Mouse (Mus musculus) embryo, embryonic 10 days (tissue): ENCODE data around the gene Zcchc3.

ENCODE experiments used
- DNase-seq: peaks from one replicate; pipeline ENCODE4 v3.0.0-alpha.2; 2015; ENCODE audit warnings: low spot score

The Zcchc3 gene

DNA sequence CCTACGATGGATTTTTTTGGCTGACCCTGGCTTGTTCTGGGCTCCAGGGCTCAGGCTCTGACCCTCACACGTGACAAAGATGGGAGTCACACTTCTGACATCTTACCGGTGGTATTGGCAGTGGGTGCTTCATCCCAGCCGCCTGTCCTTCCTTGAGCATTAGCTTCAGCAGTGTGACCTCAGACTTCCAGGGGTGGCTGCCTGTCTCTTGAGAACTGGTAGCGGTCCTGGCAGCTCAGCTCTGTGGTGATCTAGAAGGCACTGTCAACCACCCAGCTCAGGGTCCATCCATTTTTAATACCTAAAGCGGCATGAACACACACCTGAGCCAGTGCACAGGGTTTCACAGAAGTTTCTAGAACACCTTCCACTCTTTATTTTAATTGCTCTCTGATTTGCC is 5.0 kb downstream of the Zcchc3 start:
- no peak for DNase-seq

DNA sequence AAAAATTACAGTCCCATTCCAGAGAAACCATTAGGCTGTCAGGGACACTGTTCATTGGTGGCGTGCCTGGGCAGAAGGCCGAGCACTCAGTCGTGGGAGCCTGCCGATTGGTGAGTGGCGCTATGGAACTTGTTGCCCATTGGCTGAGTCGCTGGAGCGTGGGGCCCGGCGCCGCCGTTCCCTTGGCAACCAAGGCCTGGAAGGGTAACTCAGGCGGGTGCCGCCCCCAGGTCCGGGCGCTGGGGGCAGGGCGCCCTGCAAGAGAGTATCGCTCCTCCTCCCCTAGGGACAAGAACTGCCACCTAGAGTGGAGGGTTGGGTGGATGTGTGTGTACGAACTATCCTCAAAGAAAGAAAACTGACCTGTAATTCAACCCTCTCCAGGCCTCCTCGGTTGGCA is 8.7 kb downstream of the Zcchc3 start:
- peak; percentile 98 for DNase-seq

DNA sequence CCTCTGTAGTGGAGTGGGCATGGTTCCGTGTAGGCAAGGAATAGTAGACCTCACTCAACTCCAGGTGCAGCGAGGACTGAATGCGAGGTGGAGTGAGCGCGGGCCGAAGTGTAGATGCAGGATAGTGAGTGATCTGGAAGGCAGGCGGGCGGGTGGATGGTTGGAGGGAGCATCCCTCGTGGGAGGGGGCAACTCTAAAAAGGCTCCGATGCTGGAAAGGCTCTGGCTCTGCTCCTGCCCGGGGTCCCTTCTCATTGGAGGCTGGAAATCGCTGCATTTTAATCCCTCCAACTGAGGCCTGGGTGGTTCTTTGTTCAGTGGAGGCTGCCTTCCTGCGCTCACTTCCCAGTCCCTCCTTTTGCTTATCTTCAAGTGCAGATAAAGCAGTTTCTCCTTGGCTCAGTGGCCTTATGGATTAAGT is 15.7 kb downstream of the Zcchc3 start:
- DNase-seq, result no peak

DNA sequence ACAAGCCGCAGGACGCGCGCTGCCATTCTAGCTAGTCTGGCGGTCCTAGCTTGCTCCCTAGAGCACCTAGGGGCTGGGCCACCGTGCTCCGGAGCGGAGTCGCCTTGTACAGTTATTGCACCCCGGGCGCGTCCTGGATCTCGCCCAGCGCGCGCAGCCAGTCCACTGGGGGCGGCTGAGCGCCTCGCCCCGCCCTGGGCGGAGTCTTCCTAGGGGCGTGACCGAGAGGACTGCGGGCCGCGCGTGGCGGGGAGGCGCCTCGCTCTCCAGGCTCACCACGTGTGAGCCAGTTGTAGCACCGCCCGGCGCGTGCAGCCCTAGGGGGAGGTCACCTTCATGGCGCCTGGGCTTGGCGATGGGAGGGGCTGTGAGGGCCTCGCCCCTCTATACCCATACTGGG is 16.1 kb downstream of the Zcchc3 start:
- DNase-seq, result peak; percentile 95

DNA sequence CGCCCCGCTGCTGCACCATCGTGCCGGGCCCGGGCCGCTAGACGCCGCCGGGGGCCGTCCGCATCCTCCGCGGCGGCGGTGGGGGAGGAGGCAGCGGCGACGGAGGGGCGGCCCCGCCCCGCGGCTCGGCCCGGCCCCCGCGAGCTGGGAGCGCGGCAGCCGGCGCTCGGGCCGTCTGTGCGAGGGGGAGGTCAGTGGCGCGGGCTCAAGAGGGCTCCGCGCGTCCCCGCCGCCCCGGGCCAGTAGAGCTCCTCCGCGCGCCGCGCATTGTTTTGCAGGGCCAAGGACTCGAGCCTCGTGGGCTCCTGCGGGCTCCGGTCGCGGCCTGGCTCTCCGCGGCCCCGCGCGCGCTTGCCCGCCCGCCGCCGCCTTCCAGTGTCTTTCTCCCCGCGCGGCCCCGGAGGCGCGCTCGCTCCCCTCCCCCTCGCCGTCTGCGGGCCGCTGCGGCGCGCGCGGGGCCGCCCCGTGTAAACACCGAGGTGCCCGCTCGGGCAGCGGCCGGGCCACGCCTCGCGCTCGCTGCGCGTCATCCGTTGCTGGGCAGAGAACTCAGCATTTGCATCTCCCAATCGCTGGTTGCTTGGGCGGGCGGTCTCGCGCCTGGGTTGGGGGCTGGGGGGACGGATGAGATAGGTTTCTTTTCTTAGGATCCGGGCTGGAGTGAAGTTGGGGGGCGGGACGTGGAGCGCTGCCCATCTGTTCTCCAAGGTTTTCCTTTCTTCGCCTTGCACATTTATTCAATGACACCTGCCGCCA is 17.0 kb downstream of the Zcchc3 start, which contains the start of gene Sox12:
Gene Sox12, minus strand, starts transcription at position 384 of the 756 bp plus-strand sequence.
- DNase-seq, result peak; percentile 99

DNA sequence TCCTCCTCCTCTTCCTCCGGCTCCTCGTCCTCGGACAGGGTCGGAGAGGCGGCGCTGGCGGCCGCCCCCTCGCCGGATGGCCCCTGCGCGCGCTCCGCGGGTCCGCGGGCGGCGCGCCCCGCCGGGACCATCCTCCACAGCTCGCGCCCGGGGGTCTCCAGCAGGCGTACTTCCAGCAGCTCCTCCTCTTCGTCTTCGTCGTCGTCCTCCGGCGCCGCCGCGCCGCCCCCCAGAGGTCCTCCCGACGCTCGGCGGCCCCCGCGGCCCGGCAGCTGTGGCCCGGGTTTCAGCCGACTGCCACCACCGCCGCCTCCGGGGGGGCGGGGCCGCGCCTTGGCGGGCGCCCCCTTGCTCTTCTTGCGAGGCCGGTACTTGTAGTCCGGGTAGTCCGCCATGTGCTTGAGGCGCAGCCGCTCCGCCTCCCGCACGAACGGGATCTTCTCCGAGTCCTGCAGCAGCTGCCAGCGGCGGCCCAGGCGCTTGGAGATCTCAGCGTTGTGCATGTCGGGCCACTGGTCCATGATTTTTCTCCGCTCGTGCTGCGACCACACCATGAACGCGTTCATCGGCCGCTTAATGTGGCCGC is 17.7 kb downstream of the Zcchc3 start:
- peak; percentile 62 for DNase-seq

DNA sequence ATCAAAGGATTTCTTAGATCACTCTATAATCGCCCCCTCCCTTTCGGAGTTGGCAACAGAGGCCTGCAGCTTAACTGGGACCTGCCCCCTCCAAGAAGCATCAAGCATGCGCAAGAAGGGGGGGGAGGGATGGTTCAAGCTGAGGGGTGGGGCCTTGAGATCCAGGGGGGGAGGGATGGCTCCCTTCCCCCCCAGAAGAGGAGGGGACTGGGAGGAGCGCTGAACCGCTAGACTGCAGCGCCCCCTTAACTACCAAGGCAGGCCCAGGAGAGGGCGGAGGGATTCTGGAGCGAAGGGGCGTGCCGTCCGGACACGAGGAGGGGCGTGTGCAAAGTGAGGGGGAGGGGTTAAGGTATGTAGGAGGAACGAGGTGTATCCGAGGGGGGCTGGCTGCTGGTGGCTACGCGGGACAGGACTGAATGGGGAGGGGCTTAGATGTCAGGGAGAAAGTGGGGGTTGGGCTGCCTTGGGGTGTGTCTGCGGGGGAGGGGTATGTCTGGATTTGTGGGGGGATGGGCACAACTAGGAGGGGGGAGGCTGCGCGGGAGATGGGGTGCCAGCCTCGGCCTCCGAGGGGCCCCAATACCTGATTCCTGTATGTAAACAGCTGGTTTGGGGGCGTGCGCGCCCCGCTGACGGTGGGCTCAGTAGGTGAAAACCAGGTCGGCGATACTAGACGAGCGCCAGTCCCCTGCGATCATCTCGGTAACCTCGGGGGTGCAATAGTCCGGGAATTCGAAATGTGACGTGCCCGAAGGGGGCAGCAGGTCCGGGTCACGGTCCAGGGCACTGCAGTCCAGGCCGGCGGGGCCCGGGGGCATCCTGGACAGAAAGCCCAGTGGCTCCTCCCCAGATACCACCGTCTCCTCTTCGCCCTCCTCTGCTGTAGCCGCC is 18.5 kb downstream of the Zcchc3 start:
- peak; percentile 98 for DNase-seq

DNA sequence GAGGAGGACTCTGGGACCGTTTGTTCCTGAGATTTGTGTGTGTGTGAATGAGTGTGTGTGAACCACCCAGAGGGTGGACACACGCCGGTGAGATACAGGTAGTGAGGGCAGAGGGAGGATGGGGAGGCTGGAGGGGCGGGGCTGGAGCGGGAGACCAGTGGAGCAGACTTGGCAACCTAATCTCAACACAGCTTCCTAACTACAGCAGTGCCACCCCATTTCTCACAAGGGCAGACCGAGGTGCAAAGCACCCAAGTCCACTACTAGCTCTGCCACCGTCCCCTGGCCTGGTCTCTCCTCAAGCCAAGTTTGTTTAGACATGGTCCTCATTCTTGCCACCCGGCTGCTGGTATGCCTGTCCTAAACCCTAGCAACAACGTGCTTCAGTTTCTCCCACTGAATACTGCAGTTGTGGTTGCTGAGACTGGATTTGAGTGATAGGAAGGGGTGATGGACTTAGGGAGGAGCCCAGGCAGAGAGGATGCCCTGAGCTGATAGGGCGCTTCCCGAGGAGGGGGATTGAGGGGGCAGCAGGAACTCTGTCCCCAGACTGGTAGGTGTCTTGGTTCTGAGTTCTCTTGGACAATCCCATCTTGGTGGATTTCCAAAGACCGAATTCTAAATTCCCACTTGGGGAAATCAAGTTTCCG is 19.4 kb downstream of the Zcchc3 start:
- no peak for DNase-seq

DNA sequence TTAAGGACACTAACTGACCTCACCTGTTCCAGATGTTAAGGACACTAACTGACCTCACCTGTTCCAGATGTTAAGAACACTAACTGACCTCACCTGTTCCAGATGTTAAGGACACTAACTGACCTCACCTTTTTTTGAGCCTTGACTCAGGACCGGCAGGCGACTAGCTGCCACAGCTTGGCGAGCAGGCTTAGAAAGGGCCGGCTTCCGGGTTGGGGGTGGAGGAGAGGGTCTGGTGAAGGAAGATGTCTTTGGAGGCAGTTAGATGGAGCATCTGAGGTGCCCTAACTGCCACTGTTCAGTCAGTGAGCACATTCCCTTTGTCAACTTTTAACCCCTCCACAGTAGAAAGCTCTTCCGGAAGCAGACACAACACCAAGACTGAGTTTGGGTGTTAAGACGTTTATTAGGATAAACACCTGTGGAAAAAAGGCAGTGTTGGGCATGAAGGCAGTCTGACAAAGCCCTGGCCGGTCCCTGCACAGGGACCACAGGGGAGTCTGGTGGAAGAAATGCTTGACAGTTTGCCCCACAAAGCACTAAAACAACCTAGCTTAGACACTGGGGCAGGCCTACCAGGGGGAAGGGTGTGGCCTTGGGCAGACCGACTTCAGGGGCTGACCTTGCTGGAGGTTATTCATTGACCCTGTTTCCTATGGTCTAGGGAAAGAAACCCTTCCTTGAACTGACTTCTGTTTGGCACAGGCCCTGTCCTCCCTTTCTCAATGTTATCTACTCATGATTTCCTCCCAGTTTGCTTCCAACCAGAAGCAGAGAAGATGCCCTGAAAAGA is 21.4 kb downstream of the Zcchc3 start:
- no peak for DNase-seq

DNA sequence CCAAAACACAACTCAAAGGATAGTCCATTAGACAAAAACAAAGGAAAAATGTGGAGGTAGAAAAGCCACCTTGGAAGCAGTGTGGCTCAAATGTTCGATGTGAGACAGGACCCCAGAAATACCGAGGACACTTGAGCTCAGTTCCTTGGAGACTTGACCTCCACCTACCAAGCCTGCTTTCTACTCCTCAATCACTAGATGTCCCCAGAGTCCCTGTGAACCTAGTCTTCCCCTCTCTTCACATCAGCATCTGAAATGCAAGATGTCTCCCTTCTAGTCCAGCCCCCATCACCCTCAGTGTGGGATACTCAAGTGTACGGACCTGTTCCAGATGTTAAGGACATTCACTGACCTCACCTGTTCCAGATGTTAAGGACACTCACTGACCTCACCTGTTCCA is 22.0 kb downstream of the Zcchc3 start:
- peak; percentile 87 for DNase-seq

DNA sequence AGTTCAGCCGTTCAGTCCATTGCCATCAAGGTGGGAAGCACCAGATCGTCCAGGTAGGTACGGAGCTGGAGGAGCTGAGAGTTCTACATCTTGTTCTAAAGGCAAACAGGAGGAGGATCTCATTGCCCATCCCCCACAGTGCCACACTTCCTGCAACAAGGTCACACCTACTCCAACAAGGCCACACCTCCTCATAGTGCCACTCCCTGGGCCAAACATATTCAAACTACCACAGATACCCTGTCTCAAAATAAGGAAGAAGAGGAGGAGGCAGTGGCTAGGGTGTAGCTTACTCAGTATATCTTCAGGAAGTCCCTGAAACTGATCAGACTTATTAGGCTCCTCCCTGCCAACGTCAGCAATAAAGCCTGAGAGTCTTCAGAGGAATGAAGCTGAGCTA is 30.6 kb downstream of the Zcchc3 start:
- no peak for DNase-seq

DNA sequence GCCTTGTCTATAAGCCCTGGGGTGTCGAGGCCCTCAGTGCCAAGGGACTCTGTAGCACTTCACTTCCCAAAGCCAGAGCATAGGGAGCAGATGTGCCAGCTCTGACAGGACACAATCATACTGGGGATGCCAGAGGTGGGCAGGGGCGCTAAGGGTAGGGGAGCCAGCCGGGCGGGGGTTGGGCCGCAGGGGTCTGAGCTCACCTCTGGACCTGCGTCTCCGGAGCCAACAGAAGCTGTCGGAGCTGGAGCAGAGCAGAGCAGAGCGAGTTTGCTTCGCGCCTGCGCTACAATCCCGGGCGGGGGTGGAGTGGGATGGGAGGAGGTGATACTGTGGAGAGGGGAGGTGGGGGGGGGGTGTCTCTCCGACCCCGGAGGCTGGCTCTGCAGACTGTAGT is 38.5 kb downstream of the Zcchc3 start, which contains the start of gene Nrsn2:
Gene Nrsn2, minus strand, starts transcription at position 294 of the 397 bp plus-strand sequence.
- no peak for DNase-seq

DNA sequence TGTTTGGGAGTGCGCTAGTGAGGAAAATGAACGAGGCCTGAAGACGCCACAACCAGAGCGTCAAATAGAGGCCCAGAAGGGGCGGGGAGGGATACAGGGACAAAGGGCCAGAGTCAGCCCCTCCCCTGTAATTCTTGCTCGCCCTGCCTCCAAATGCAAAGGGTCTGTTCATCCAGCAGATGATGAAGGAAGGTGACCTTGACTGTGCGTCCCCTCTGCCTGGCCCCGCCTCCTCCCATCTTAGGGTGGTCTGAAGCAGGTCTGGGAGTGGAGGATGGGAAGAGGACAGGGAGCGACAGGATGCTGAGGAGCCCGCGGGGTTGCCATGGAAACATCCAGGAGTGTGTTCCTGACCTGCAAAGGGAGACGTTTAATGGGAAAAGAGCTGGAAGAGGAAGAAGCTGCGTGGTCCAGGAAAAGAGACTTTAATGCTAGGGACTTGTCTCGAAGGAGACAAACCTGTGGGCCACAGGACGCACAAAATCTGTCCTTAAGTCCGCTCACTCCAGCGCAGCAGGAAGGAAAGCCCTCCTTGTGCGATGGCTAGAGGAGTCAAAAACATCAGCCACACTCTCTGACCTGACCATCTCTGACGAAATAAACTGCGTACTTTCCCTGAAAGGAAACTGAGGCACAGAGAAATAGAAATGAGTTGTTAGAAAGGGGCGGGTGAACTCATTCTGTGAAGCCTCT is 39.0 kb downstream of the Zcchc3 start:
- peak; percentile 66 for DNase-seq

DNA sequence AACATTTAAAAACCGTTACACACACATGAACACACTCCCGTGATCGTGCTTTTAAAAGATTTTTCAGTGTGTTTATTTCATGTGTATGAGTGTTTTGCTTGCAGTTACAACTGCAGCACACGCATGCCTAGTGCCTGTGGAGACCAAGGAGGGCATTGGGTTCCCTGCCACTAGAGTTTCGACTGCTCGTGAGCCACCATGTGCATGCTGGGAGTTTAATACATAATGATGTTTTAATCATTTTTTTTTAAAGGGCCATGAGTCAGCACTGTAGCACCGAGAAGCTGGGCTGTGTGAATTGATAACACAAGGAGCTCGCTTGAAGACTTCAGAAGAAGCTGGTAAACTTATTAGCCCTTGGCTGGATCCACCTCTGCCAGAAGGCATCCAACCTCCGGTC is 41.3 kb downstream of the Zcchc3 start:
- DNase-seq, result no peak

DNA sequence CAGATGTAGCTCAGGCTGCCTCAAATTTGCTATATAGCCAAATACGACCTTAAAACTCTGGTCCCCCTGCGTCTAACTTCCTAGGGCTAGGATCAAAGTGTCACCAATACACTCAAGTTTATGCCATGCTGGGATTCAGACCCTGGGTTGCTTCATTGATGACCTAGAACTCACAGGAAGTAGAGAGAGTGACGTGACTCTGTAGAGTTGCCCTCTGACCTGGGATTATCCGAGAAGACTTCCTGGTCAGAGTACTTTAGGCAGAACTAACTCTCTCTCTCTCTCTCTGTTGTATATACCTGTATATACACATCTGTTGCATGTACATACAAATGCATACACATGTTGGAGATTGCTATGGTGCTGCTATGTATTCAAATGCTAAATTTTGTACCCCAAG is 42.2 kb downstream of the Zcchc3 start:
- no peak for DNase-seq

DNA sequence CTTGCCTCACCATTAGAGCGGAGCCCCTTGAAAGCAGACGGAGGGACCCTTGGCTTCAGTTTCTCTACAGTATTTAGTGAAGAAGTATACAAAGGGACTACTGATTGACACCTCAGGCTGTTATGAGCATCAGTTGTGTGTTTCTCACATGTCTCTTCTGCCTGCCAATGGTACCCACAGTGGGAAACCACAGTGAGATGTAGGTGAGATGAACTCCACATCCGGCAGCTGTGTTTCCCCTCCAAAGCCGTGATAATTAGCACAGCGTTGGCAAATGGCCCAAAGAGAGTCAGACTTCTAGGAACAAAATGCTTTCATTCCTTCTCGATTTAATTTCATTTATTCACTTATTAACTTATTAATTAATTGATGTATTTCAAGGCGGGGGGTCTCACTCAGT is 42.7 kb downstream of the Zcchc3 start:
- no peak for DNase-seq

DNA sequence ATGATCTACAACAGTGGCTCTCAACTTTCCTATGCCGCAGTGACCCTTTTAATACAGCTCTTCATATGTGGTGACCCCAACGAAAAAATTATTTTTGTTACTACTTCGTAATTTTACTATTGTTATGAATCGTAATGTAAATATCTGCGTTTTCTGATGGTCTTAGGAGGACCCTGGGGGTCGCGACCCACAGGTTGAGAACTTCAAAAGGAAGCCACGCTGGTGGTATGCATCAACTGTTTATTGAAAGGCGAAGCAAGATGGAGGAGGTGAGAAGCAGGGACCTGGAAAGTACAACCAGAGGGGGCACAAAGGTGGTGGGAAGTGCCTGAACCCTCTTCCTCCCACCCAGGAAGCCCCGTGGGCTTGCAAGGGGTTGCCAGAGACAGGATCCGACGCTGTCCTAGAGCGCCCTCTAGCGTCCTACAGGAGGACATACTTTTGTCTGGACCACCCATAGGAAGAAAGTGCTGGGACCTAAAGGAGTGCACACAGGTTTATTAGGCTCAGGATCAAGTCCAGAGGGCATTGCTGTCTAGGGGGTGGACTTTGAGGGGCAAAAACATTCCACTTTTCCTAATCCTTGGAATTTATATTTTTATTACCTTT is 46.2 kb downstream of the Zcchc3 start:
- peak; percentile 89 for DNase-seq

DNA sequence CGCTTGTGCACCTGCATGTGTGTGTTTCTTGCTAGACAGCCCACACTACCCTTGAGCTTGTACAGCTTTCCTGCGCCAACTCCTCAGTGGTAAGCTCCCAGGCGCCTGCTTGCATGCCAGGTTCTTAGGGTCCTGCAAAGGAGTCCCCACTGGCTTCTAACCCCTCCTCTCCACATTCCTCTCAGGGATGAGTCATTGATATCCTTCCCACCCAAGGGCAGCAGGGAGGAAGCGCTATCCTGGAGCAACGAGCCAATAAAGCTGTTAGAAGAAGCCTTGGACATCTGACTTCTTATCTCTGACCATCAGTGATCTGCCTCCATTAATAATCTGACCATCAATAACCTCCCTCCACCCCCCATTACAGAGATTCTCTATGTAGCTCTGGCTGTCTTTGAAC is 46.9 kb downstream of the Zcchc3 start:
- DNase-seq, result no peak

DNA sequence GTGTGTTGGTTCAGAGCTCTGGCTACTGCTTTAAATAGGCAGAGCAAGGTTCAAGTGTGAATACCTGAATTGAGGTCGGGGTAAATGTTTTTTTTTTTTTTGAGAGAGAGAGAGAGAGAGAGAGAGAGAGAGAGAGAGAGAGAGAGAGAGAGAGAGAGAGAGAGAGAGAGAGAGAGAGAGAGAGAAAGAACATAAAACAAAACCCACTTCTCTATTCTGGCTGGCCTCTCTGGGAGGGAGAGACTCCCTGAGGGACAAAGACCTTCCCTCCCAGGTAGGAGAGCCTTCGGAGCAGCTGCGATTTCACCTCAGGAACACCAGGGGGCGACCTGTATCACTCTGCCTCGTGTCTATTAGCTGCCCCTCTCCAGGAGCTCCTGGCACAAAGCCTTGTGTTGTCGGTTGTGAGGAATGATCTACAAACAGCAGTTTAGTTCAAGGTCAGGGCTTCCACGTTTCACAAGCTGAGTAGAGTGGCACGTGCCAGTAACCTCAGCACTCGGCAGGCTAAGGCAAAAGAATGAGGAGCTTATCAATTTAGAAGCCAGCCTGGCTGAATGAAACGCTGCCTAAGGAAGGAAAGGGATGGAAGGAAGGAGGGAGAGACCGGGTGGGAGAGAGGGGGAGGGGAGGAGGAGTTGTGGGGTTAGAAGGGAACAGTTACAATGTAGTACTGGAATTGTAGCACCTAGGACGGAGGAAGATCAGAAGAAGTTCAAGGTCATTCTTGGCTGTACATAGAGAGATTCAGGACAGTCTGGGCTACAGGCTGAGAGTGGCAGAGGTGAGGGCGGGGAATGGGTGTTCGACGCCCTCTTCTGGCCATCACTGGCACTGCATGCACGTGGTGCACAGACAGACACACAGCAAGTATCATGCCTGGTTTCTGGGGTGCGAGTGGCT is 51.3 kb downstream of the Zcchc3 start:
- DNase-seq, result peak; percentile 89
